Mouse (Mus musculus) gastrocnemius, postnatal 4 days (tissue): Measurements from ENCODE around the gene Ankrd10. TPM values are rescaled to one million over a fixed set of nuclear protein-coding genes. Genes with fewer than 3 reads are reported as not detected.

Experiments
- microRNA-seq: library from miRNA; unstranded; fragments of <30 nt; microRNA quantifications from one replicate; pipeline ENCODE4 v1.2.0, GENCODE M21; 2021
- total RNA-seq, 2 experiments: library from RNA; stranded (reverse); gene quantifications; 2 replicates each; pipeline ENCODE4 v1.2.3; 2021

The Ankrd10 gene
- total RNA-seq, 2 experiments from 2014 or later: 68.0 to 98.1 TPM

Small RNA genes lying within 50 kb of the gene (microRNA-seq; reads per million reads assigned to microRNA genes)
- 0.85 reads per million for gene Mir7238

Other genes with a start within 250 kb of the Ankrd10 start
- under 1 TPM; 0.70 to 0.91 TPM for gene Rab20, start 157.0 kb downstream of the Ankrd10 start, total RNA-seq
- 10 to 100 TPM; 32.2 to 36.5 TPM for gene Naxd, start 138.3 kb downstream of the Ankrd10 start, total RNA-seq
- gene Cars2, start 85.0 kb downstream of the Ankrd10 start, total RNA-seq: 10 to 100 TPM; 20.5 to 24.3 TPM
- 10 to 100 TPM; 39.7 to 47.8 TPM for gene Ing1, start 80.2 kb downstream of the Ankrd10 start, total RNA-seq
- gene 1700016D06Rik, start 65.3 kb upstream of the Ankrd10 start, total RNA-seq: not detected
- 100 to 1,000 TPM; 107 to 114 TPM for gene Arhgef7, start 92.0 kb upstream of the Ankrd10 start, total RNA-seq
- gene Tex29, start 204.7 kb upstream of the Ankrd10 start, total RNA-seq: not detected